Mouse (Mus musculus): Measurements from ENCODE around the gene Gm11563. TPM values are rescaled to one million over a fixed set of nuclear protein-coding genes. Genes with fewer than 3 reads are reported as not detected.

Gm11563 gene
- not detected for polyA plus RNA-seq (2017; shearing (Covaris generic))

GRCm38 (mm10) chr11:99658467-99659010 lies at the start of gene Gm11563:
Gene Gm11563 (minus strand): TSS chr11:99658960.

GRCm38 (mm10) chr11:99690463-99690862 lies 31.7 kb upstream of the Gm11563 start, which contains the start of gene Gm14190:
Gene Gm14190 (minus strand): TSS chr11:99690740.

GRCm38 (mm10) chr11:99665860-99666259 lies 7.1 kb upstream of the Gm11563 start, which contains the start of gene Krtap4-6:
Gene Krtap4-6 (minus strand): TSS chr11:99665960.

GRCm38 (mm10) chr11:99650136-99650535 lies 8.6 kb downstream of the Gm11563 start, which contains the start of gene Gm11555:
Gene Gm11555 (minus strand): TSS chr11:99650236.

GRCm38 (mm10) chr11:99643635-99644139 lies 15.1 kb downstream of the Gm11563 start, which contains the start of gene Krtap4-7:
Gene Krtap4-7 (minus strand): TSS chr11:99644089.

GRCm38 (mm10) chr11:99634653-99635134 lies 24.1 kb downstream of the Gm11563 start, which contains the start of gene Krtap4-2:
Gene Krtap4-2 (minus strand): TSS chr11:99635084.

GRCm38 (mm10) chr11:99628138-99628537 lies 30.6 kb downstream of the Gm11563 start, which contains the start of gene Krtap4-1:
Gene Krtap4-1 (minus strand): TSS chr11:99628238.

GRCm38 (mm10) chr11:99620335-99620734 lies 38.4 kb downstream of the Gm11563 start, which contains the start of gene Gm11562:
Gene Gm11562 (minus strand): TSS chr11:99620435.

GRCm38 (mm10) chr11:99614796-99615363 lies 43.9 kb downstream of the Gm11563 start, which contains the start of gene Krtap2-4:
Gene Krtap2-4 (minus strand): TSS chr11:99614846.

GRCm38 (mm10) chr11:99610089-99610488 lies 48.7 kb downstream of the Gm11563 start, which contains the start of gene Gm11937:
Gene Gm11937 (minus strand): TSS chr11:99610189.

Other genes with a start within 250 kb of the Gm11563 start
- gene Krt12, start 236.7 kb downstream of the Gm11563 start, polyA plus RNA-seq (2017; shearing (Covaris generic)), result not detected
- gene Krt20, start 220.8 kb downstream of the Gm11563 start, polyA plus RNA-seq (2017; shearing (Covaris generic)), result not detected
- not detected for gene Krt23, start 165.8 kb downstream of the Gm11563 start, polyA plus RNA-seq (2017; shearing (Covaris generic))
- gene Krt39, start 137.6 kb downstream of the Gm11563 start, polyA plus RNA-seq (2017; shearing (Covaris generic)), result not detected
- gene Krt40, start 115.8 kb downstream of the Gm11563 start, polyA plus RNA-seq (2017; shearing (Covaris generic)), result not detected
- gene Krtap3-3, start 108.1 kb downstream of the Gm11563 start, polyA plus RNA-seq (2017; shearing (Covaris generic)), result not detected
- gene Krtap3-2, start 102.1 kb downstream of the Gm11563 start, polyA plus RNA-seq (2017; shearing (Covaris generic)), result not detected
- not detected for gene Gm11939, start 99.5 kb downstream of the Gm11563 start, polyA plus RNA-seq (2017; shearing (Covaris generic))
- not detected for gene Krtap3-1, start 92.3 kb downstream of the Gm11563 start, polyA plus RNA-seq (2017; shearing (Covaris generic))
- not detected for gene Krtap1-5, start 77.9 kb downstream of the Gm11563 start, polyA plus RNA-seq (2017; shearing (Covaris generic))
- gene Krtap1-4, start 75.3 kb downstream of the Gm11563 start, polyA plus RNA-seq (2017; shearing (Covaris generic)), result not detected
- not detected for gene Krtap1-3, start 67.6 kb downstream of the Gm11563 start, polyA plus RNA-seq (2017; shearing (Covaris generic))
- not detected for gene Krtap9-3, start 60.9 kb downstream of the Gm11563 start, polyA plus RNA-seq (2017; shearing (Covaris generic))
- gene Gm11938, start 55.7 kb downstream of the Gm11563 start, polyA plus RNA-seq (2017; shearing (Covaris generic)), result not detected
- not detected for gene Gm11937, start 48.8 kb downstream of the Gm11563 start, polyA plus RNA-seq (2017; shearing (Covaris generic))
- gene Krtap2-4, start 44.1 kb downstream of the Gm11563 start, polyA plus RNA-seq (2017; shearing (Covaris generic)), result not detected
- gene Gm11562, start 38.5 kb downstream of the Gm11563 start, polyA plus RNA-seq (2017; shearing (Covaris generic)), result not detected
- gene Krtap4-1, start 30.7 kb downstream of the Gm11563 start, polyA plus RNA-seq (2017; shearing (Covaris generic)), result not detected
- not detected for gene Krtap4-2, start 23.9 kb downstream of the Gm11563 start, polyA plus RNA-seq (2017; shearing (Covaris generic))
- not detected for gene Krtap4-7, start 14.9 kb downstream of the Gm11563 start, polyA plus RNA-seq (2017; shearing (Covaris generic))
- not detected for gene Gm11555, start 8.7 kb downstream of the Gm11563 start, polyA plus RNA-seq (2017; shearing (Covaris generic))
- not detected for gene Krtap4-6, start 7.0 kb upstream of the Gm11563 start, polyA plus RNA-seq (2017; shearing (Covaris generic))
- not detected for gene Gm14190, start 31.8 kb upstream of the Gm11563 start, polyA plus RNA-seq (2017; shearing (Covaris generic))
- gene Gm14180, start 75.3 kb upstream of the Gm11563 start, polyA plus RNA-seq (2017; shearing (Covaris generic)), result not detected
- gene Gm11595, start 114.0 kb upstream of the Gm11563 start, polyA plus RNA-seq (2017; shearing (Covaris generic)), result not detected
- gene Krtap4-8, start 121.7 kb upstream of the Gm11563 start, polyA plus RNA-seq (2017; shearing (Covaris generic)), result not detected
- gene Krtap4-9, start 126.2 kb upstream of the Gm11563 start, polyA plus RNA-seq (2017; shearing (Covaris generic)), result not detected
- not detected for gene Gm11596, start 134.5 kb upstream of the Gm11563 start, polyA plus RNA-seq (2017; shearing (Covaris generic))
- gene Gm11569, start 140.0 kb upstream of the Gm11563 start, polyA plus RNA-seq (2017; shearing (Covaris generic)), result not detected
- gene Gm11554, start 145.5 kb upstream of the Gm11563 start, polyA plus RNA-seq (2017; shearing (Covaris generic)), result not detected
- not detected for gene Krtap4-13, start 150.9 kb upstream of the Gm11563 start, polyA plus RNA-seq (2017; shearing (Covaris generic))
- gene Gm11564, start 156.7 kb upstream of the Gm11563 start, polyA plus RNA-seq (2017; shearing (Covaris generic)), result not detected
- not detected for gene 2300003K06Rik, start 179.1 kb upstream of the Gm11563 start, polyA plus RNA-seq (2017; shearing (Covaris generic))
- not detected for gene Krtap4-16, start 192.6 kb upstream of the Gm11563 start, polyA plus RNA-seq (2017; shearing (Covaris generic))
- gene Gm11568, start 199.0 kb upstream of the Gm11563 start, polyA plus RNA-seq (2017; shearing (Covaris generic)), result not detected
- not detected for gene Gm11559, start 205.5 kb upstream of the Gm11563 start, polyA plus RNA-seq (2017; shearing (Covaris generic))
- not detected for gene Krtap9-1, start 214.4 kb upstream of the Gm11563 start, polyA plus RNA-seq (2017; shearing (Covaris generic))
- gene Gm11567, start 220.2 kb upstream of the Gm11563 start, polyA plus RNA-seq (2017; shearing (Covaris generic)), result not detected
- gene Krtap31-1, start 249.0 kb upstream of the Gm11563 start, polyA plus RNA-seq (2017; shearing (Covaris generic)), result not detected

Data from inflammation-experienced regulatory T-cells, adult 16 weeks (primary cell).